ENCODE assay signal across 8 mouse cellular contexts in the genomic region with DNA sequence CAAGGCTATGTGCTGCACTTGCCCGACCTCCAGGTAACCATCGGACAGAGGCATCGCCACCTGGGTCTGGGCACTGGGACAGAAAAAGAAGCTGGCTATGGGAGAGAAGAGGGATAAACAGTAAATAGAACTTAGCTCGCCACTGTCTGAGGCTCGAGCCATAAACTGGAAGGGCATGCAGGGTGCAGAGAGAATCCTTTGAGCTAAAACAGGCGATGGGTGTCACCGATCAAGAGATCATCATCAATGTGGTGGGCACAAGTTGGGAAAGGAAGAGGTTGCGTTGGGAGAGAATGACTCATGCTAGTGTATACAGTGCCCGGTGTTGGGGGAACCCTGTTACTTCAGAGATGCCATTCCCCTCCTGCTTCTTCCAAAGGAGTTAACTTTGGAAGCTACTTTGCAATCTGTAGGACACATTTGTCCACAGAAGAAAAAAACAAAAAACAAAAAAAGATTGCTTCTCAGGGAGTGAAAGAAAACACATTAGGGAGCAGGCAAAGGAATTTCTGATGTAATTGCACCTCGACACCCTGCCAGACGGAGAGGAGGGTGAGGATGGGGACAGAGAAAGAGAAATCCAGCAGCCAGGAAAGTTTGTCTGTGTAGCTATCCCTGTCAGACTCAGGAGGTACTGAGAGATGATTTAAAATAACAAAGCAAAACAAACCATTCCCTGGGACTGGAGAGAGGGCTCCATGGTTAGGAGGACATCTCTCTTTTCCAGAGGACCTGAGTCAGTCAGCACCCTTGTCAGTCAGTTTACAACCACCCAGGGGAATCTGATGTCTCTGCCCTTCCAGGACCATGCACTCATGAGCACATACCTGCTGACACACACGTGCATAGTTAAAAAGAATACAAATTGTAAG. TPM values are rescaled to one million over a fixed set of nuclear protein-coding genes. Genes with fewer than 3 reads are reported as not detected.
DNase-seq lines count a peak whose midpoint lies in the region; ATAC-seq and TF ChIP-seq lines count a peak whose summit lies in the region.

No protein-coding gene starts in this region.

- no peaks in the 10 kb centered on the region for H3K9me3 ChIP-seq in embryonic facial prominence, embryonic 15.5 days (replicated peaks)
- no peaks in the 10 kb centered on the region for H3K9me3 ChIP-seq in intestine, embryonic 14.5 days (ENCODE audit: control insufficient read depth, low read length)
- no peaks in the 10 kb centered on the region for H3K9me3 ChIP-seq in neural tube, embryonic 12.5 days

- peak overlapping the region; percentile 91 for H3K9ac ChIP-seq in liver, adult 2 months (ENCODE audit: low read depth, low read length)
- peak overlapping the region; percentile 62; the same call in 1 of the 2 replicates for H3K9ac ChIP-seq in embryonic facial prominence, embryonic 15.5 days
- H3K9ac ChIP-seq in intestine, embryonic 14.5 days (ENCODE audit: low read length), result peak overlapping the region; percentile 58
- H3K9ac ChIP-seq in neural tube, embryonic 12.5 days, result peak overlapping the region; percentile 64

- H3K36me3 ChIP-seq in liver, adult 2 months (ENCODE audit: control insufficient read depth, insufficient read depth, low read length), result 0 out of 2 replicates have a peak, but pooled peaks cover 1% of the 10 kb centered on the region
- H3K36me3 ChIP-seq in embryonic facial prominence, embryonic 15.5 days, result no peaks in the 10 kb centered on the region
- H3K36me3 ChIP-seq in intestine, embryonic 14.5 days (ENCODE audit: control insufficient read depth, insufficient read depth, low read length), result no peaks in the 10 kb centered on the region
- no peaks in the 10 kb centered on the region for H3K36me3 ChIP-seq in neural tube, embryonic 12.5 days

- H3K4me1 ChIP-seq in liver, adult 2 months (ENCODE audit: control insufficient read depth, insufficient read depth, low read length), result peaks cover 17% of the 10 kb centered on the region
- peaks cover 14% of the 10 kb centered on the region; the same call in 1 of the 2 replicates for H3K4me1 ChIP-seq in embryonic facial prominence, embryonic 15.5 days
- H3K4me1 ChIP-seq in intestine, embryonic 14.5 days (replicated peaks; ENCODE audit: control insufficient read depth, insufficient read depth, low read length), result no peaks in the 10 kb centered on the region; the same call in 1 of the 2 replicates
- peaks cover 11% of the 10 kb centered on the region; the same call in 1 of the 2 replicates for H3K4me1 ChIP-seq in neural tube, embryonic 12.5 days

- 5% methylated on average over 12 of the region's 12 CpGs for WGBS in liver, adult 2 months
- WGBS in embryonic facial prominence, embryonic 15.5 days, result 22% methylated on average over 12 of the region's 12 CpGs
- 20% methylated on average over 12 of the region's 12 CpGs for WGBS in intestine, embryonic 14.5 days
- WGBS in neural tube, embryonic 12.5 days, result 25% methylated on average over 12 of the region's 12 CpGs

- no peak for ATAC-seq in embryonic facial prominence, embryonic 15.5 days (ENCODE audit: insufficient number of reproducible peaks, low FRiP score, low TSS enrichment, low read depth)
- ATAC-seq in intestine, embryonic 14.5 days (replicated peaks; ENCODE audit: low FRiP score, low TSS enrichment, low read depth), result peak; percentile 28; the same call in 1 of the 2 replicates
- no peak for ATAC-seq in neural tube, embryonic 12.5 days (ENCODE audit: low FRiP score, low read depth)
- no peak for ATAC-seq in activated CD4-positive, CD25-positive, alpha-beta regulatory T cell, adult 4 months

- no peak for TF ChIP-seq CTCF in liver, adult 2 months (IDR thresholded peaks at IDR 0.05; ENCODE audit: low read depth, low read length)

- peaks cover 18% of the 10 kb centered on the region for H3K79me2 ChIP-seq in liver, adult 2 months (ENCODE audit: control insufficient read depth, insufficient read depth, low read length)

- peak overlapping the region; percentile 85 for H3K4me3 ChIP-seq in liver, adult 2 months (ENCODE audit: insufficient read depth, low read depth, low read length)
- peak overlapping the region; percentile 51 for H3K4me3 ChIP-seq in embryonic facial prominence, embryonic 15.5 days (replicated peaks)
- H3K4me3 ChIP-seq in intestine, embryonic 14.5 days (ENCODE audit: low read depth, low read length), result peak overlapping the region; percentile 57
- peak overlapping the region; percentile 48 for H3K4me3 ChIP-seq in neural tube, embryonic 12.5 days

- peak overlapping the region; percentile 86 for H3K27ac ChIP-seq in liver, adult 2 months (replicated peaks; ENCODE audit: insufficient read depth, low read depth, low read length)
- H3K27ac ChIP-seq in embryonic facial prominence, embryonic 15.5 days (replicated peaks), result 0 out of 2 replicates have a peak overlapping the region, but pooled peaks have one; percentile 0
- no peak overlapping the region for H3K27ac ChIP-seq in intestine, embryonic 14.5 days (ENCODE audit: low read depth)
- H3K27ac ChIP-seq in neural tube, embryonic 12.5 days, result no peak overlapping the region

- DNase-seq in liver, adult 2 months (ENCODE audit: extremely low read depth, low read depth, low spot score), result peak; percentile 68
- DNase-seq in liver, result no peak
- no peak for DNase-seq in intestine, embryonic 14.5 days (ENCODE audit: low spot score)
- no peak for DNase-seq in adrenal gland, postnatal 36 days
- DNase-seq in right cerebral cortex, adult 2 months (ENCODE audit: low spot score in 2 of 2), result no peak

- H3K4me2 ChIP-seq in embryonic facial prominence, embryonic 15.5 days (replicated peaks), result peak overlapping the region; percentile 90
- peak overlapping the region; percentile 98 for H3K4me2 ChIP-seq in intestine, embryonic 14.5 days (ENCODE audit: low read length)
- peak overlapping the region; percentile 90 for H3K4me2 ChIP-seq in neural tube, embryonic 12.5 days (replicated peaks)

- H3K27me3 ChIP-seq in liver, adult 2 months (ENCODE audit: control insufficient read depth, insufficient read depth, low read length), result no peaks in the 10 kb centered on the region
- no peaks in the 10 kb centered on the region for H3K27me3 ChIP-seq in embryonic facial prominence, embryonic 15.5 days
- H3K27me3 ChIP-seq in intestine, embryonic 14.5 days (replicated peaks; ENCODE audit: control insufficient read depth, insufficient read depth, low read length), result no peaks in the 10 kb centered on the region
- 0 out of 2 replicates have a peak, but pooled peaks cover 3% of the 10 kb centered on the region for H3K27me3 ChIP-seq in neural tube, embryonic 12.5 days (replicated peaks)

- TF ChIP-seq POLR2A in liver, adult 2 months (IDR thresholded peaks at IDR 0.05; ENCODE audit: extremely low read depth, insufficient read depth, low read length), result no peak

RNA-seq across cellular contexts. Expression of a gene that starts 0.7 kb away (rescaled TPM):
- 501 and 607 TPM in 2 replicates for total RNA-seq in liver, adult 2 months (2014; rRNA removed)
- 223 and 259 TPM in 2 replicates for polyA plus RNA-seq in liver, adult 2 months (2012; rRNA removed)
- polyA plus RNA-seq in embryonic facial prominence, embryonic 15.5 days (2015; fragmentation: Nextera tagmentation; extraction: Ambion mirVana), result 16.9 and 17.0 TPM in 2 replicates
- 6.4 and 8.9 TPM in 2 replicates for polyA plus RNA-seq in intestine, embryonic 14.5 days (2014; fragmentation: Nextera tagmentation; extraction: Ambion mirVana)
- 3.9 and 6.3 TPM in 2 replicates for polyA plus RNA-seq in neural tube, embryonic 12.5 days (2016; fragmentation: Nextera tagmentation; extraction: Ambion mirVana)
- 10 to 100 TPM; 11.4 to 14.9 TPM for total RNA-seq in adrenal gland, postnatal 36 days (2021)
- polyA plus RNA-seq in activated CD4-positive, CD25-positive, alpha-beta regulatory T cell, adult 4 months (2017; shearing (Covaris generic)), result under 1 TPM in 1 of 2 experiments, not detected in 1; 0.33 TPM

RNA-seq across cellular contexts. Expression of a gene that starts 34.9 kb away (rescaled TPM):
- total RNA-seq in liver, adult 2 months (2014; rRNA removed), result 0.07 and 0.28 TPM in 2 replicates
- 0.02 TPM in 1 of 2 replicates, not detected in the other for polyA plus RNA-seq in liver, adult 2 months (2012; rRNA removed)
- polyA plus RNA-seq in embryonic facial prominence, embryonic 15.5 days (2015; fragmentation: Nextera tagmentation; extraction: Ambion mirVana), result 5.7 and 7.5 TPM in 2 replicates
- 0.09 TPM in 2 replicates for polyA plus RNA-seq in intestine, embryonic 14.5 days (2014; fragmentation: Nextera tagmentation; extraction: Ambion mirVana)
- polyA plus RNA-seq in neural tube, embryonic 12.5 days (2016; fragmentation: Nextera tagmentation; extraction: Ambion mirVana), result 0.10 and 0.40 TPM in 2 replicates
- under 1 TPM in 1 of 2 experiments, not detected in 1; 0.23 TPM for total RNA-seq in adrenal gland, postnatal 36 days (2021)
- not detected for polyA plus RNA-seq in activated CD4-positive, CD25-positive, alpha-beta regulatory T cell, adult 4 months (2017; shearing (Covaris generic))

RNA-seq across cellular contexts. Expression of a gene that starts 52.5 kb away (rescaled TPM):
- total RNA-seq in liver, adult 2 months (2014; rRNA removed), result 8.6 and 11.1 TPM in 2 replicates
- polyA plus RNA-seq in liver, adult 2 months (2012; rRNA removed), result 4.5 and 9.1 TPM in 2 replicates
- 11.5 and 12.2 TPM in 2 replicates for polyA plus RNA-seq in embryonic facial prominence, embryonic 15.5 days (2015; fragmentation: Nextera tagmentation; extraction: Ambion mirVana)
- 21.8 and 26.3 TPM in 2 replicates for polyA plus RNA-seq in intestine, embryonic 14.5 days (2014; fragmentation: Nextera tagmentation; extraction: Ambion mirVana)
- 25.8 and 28.5 TPM in 2 replicates for polyA plus RNA-seq in neural tube, embryonic 12.5 days (2016; fragmentation: Nextera tagmentation; extraction: Ambion mirVana)
- 10 to 100 TPM; 18.3 to 21.8 TPM for total RNA-seq in adrenal gland, postnatal 36 days (2021)
- 10 to 100 TPM; 11.5 to 14.8 TPM for polyA plus RNA-seq in activated CD4-positive, CD25-positive, alpha-beta regulatory T cell, adult 4 months (2017; shearing (Covaris generic))

RNA-seq across cellular contexts. Expression of a gene that starts 57.6 kb away (rescaled TPM):
- total RNA-seq in liver, adult 2 months (2014; rRNA removed), result not detected in 2 replicates
- polyA plus RNA-seq in liver, adult 2 months (2012; rRNA removed), result 0.05 and 0.28 TPM in 2 replicates
- polyA plus RNA-seq in embryonic facial prominence, embryonic 15.5 days (2015; fragmentation: Nextera tagmentation; extraction: Ambion mirVana), result 37.6 and 40.1 TPM in 2 replicates
- 0.22 and 0.31 TPM in 2 replicates for polyA plus RNA-seq in intestine, embryonic 14.5 days (2014; fragmentation: Nextera tagmentation; extraction: Ambion mirVana)
- 12.5 and 13.8 TPM in 2 replicates for polyA plus RNA-seq in neural tube, embryonic 12.5 days (2016; fragmentation: Nextera tagmentation; extraction: Ambion mirVana)
- 1 to 10 TPM; 3.9 to 4.3 TPM for total RNA-seq in adrenal gland, postnatal 36 days (2021)
- not detected for polyA plus RNA-seq in activated CD4-positive, CD25-positive, alpha-beta regulatory T cell, adult 4 months (2017; shearing (Covaris generic))

Comparison
In these comparisons a context has a peak if more than half of its experiments do, and no peak if none do; other contexts are left out.
1. H3K27ac ChIP-seq: peak in liver, adult 2 months (single experiment) and embryonic facial prominence, embryonic 15.5 days (single experiment); none in intestine, embryonic 14.5 days (single experiment) and neural tube, embryonic 12.5 days (single experiment).
2. RNA of a gene that starts 0.7 kb away (polyA plus RNA-seq): 223 to 259 TPM in liver, adult 2 months; 16.9 to 17.0 TPM in embryonic facial prominence, embryonic 15.5 days, 6.4 to 8.9 TPM in intestine, embryonic 14.5 days, 3.9 to 6.3 TPM in neural tube, embryonic 12.5 days and 0.33 TPM in activated CD4-positive, CD25-positive, alpha-beta regulatory T cell, adult 4 months; every median in the first group is over 10 times any median in the second.
3. Peak in every context shown above with its lines, with median percentiles within 50 percentile points of each other: H3K4me3 ChIP-seq, H3K9ac ChIP-seq and H3K4me2 ChIP-seq.